Mouse (Mus musculus): ENCODE results near the gene Eng.

DNA sequence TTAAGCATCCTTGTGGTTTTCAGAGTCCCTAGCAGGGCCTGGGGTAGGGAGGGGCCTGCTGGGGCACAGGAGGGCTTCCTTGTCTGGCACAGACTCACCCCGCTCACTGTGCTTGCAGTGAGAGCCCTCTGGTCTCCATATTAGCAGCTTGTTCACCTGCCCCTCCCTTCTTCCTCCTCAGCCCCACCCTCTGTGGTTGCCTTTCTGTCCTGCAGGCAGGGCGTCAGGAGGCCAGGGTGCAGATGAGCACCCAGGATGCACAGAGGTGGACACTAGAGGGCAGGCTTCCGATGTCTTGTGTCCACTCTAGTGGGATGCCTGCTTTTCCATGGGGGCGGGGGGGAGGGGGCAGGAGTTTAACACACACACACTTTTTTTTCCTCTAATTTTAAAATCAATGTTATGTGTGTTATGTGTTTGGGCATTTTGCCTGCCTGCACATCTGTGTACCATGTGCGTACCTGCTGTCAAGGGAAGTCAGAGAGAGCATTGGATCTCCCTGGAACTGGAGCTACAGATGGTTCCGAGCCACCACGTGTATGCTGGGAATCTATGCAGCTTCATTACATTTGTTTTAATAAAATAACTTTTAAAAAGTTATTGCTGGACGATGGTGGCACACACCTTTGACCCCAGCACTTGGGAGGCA, 44.9 kb upstream of the Eng start:
- TF ChIP-seq CTCF (conservative IDR thresholded peaks at IDR 0.05; ENCODE audit: insufficient read depth, insufficient read length, low read depth, low read length) (peak; percentile 58), POLR2A (IDR thresholded peaks at IDR 0.05; ENCODE audit: low read depth, low read length) (no peak)

Measured in kidney, adult 2 months (tissue).